ENCODE assay signal across 19 mouse cellular contexts in the genomic region with DNA sequence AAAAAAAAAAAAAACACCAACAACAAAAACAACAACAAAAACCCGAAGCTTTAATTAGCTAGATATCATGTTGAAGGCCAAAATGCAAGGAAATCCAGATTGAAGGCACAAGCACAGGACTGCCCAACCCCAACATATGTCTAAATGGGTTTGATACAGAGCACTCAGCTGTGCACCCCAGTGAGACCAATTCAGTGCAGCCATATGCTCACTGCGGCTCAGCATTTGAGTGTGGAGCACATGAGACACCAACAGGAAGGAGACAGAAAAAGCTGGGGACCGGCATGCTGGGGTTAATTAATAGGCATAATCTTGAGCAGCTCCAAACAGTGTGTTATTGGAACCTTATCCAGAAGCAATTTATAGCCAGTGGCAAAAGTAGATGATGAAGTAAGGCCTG.
DNase-seq lines count a peak whose midpoint lies in the region; ATAC-seq and TF ChIP-seq lines count a peak whose summit lies in the region.
"Had no signal": no experiment of that assay in that cellular context is flagged by ENCODE, and none has a peak within 500 bp of the region (broad histone marks: within the 10 kb centered on the region; RNA-seq: fewer than 3 reads in every experiment).

No protein-coding gene starts in this region.

- H3K4me3 ChIP-seq in forebrain, embryonic 16.5 days (replicated peaks; ENCODE audit: low read length): no peak overlapping the region
- H3K4me3 ChIP-seq in forebrain, postnatal 0 days (ENCODE audit: low read depth, low read length): no peak overlapping the region
- no peak overlapping the region for H3K4me3 ChIP-seq in midbrain, postnatal 0 days (ENCODE audit: low read depth, low read length)
- H3K4me3 ChIP-seq in midbrain, embryonic 10.5 days: no peak overlapping the region
- H3K4me3 ChIP-seq: embryonic facial prominence, embryonic 13.5 days; heart, embryonic 15.5 days; limb, embryonic 15.5 days had no signal

- no peaks in the 10 kb centered on the region for H3K9me3 ChIP-seq in forebrain, embryonic 16.5 days (ENCODE audit: control insufficient read depth, low read length)
- H3K9me3 ChIP-seq in forebrain, postnatal 0 days (ENCODE audit: low read length): no peaks in the 10 kb centered on the region
- H3K9me3 ChIP-seq in midbrain, postnatal 0 days (ENCODE audit: low read length): no peaks in the 10 kb centered on the region
- H3K9me3 ChIP-seq in midbrain, embryonic 10.5 days (replicated peaks): no peaks in the 10 kb centered on the region
- H3K9me3 ChIP-seq: embryonic facial prominence, embryonic 13.5 days; heart, embryonic 15.5 days; limb, embryonic 15.5 days had no signal

- no peak overlapping the region for H3K4me2 ChIP-seq in forebrain, embryonic 16.5 days (ENCODE audit: low read length)
- no peak overlapping the region for H3K4me2 ChIP-seq in forebrain, postnatal 0 days (ENCODE audit: low read depth)
- no peak overlapping the region for H3K4me2 ChIP-seq in midbrain, postnatal 0 days (ENCODE audit: low read depth, low read length, poor library complexity, severe bottlenecking)
- H3K4me2 ChIP-seq: embryonic facial prominence, embryonic 13.5 days; heart, embryonic 15.5 days; limb, embryonic 15.5 days had no signal

- no peaks in the 10 kb centered on the region for H3K36me3 ChIP-seq in forebrain, embryonic 16.5 days (ENCODE audit: control insufficient read depth, insufficient read depth)
- H3K36me3 ChIP-seq in forebrain, postnatal 0 days (ENCODE audit: insufficient read depth): no peaks in the 10 kb centered on the region
- no peaks in the 10 kb centered on the region for H3K36me3 ChIP-seq in midbrain, postnatal 0 days (ENCODE audit: insufficient read depth, low read length)
- H3K36me3 ChIP-seq in midbrain, embryonic 10.5 days: no peaks in the 10 kb centered on the region
- H3K36me3 ChIP-seq: embryonic facial prominence, embryonic 13.5 days; heart, embryonic 15.5 days; limb, embryonic 15.5 days had no signal

- H3K27ac ChIP-seq in forebrain, embryonic 16.5 days (ENCODE audit: low read length): no peak overlapping the region
- no peak overlapping the region for H3K27ac ChIP-seq in forebrain, postnatal 0 days (ENCODE audit: low read depth, low read length)
- no peak overlapping the region for H3K27ac ChIP-seq in midbrain, postnatal 0 days (ENCODE audit: low read depth, low read length)
- H3K27ac ChIP-seq in midbrain, embryonic 10.5 days (replicated peaks): no peak overlapping the region
- H3K27ac ChIP-seq: embryonic facial prominence, embryonic 13.5 days; heart, embryonic 15.5 days; limb, embryonic 15.5 days; macrophage had no signal

- ATAC-seq in forebrain, embryonic 16.5 days: peak; percentile 62; the same call in 1 of the 2 replicates
- ATAC-seq in forebrain, postnatal 0 days: no peak
- ATAC-seq in midbrain, postnatal 0 days (ENCODE audit: low FRiP score): no peak
- ATAC-seq in erythroblast, adult 5-6 weeks (replicated peaks; ENCODE audit: low FRiP score, poor library complexity, severe bottlenecking): no peak
- ATAC-seq: activated CD4-positive, CD25-positive, alpha-beta regulatory T cell, adult 4 months had no signal

- no peak for DNase-seq in forebrain, postnatal 0 days
- DNase-seq in midbrain, postnatal 0 days (ENCODE audit: low spot score): peak; percentile 69
- no peak for DNase-seq in midbrain, embryonic 10.5 days (ENCODE audit: low spot score)
- DNase-seq in cerebellum, postnatal 25 days: peak; percentile 74 to 78
- no peak for DNase-seq in yolk sac, embryonic 10.5 days (ENCODE audit: low spot score)
- DNase-seq: adrenal gland, postnatal 25 days; heart, adult 18-20 months; kidney, adult 9 months; lung, adult 18-20 months; midbrain, embryonic 14.5 days; spleen, adult 18-20 months; thymus, postnatal 14 days had no signal

- H3K9ac ChIP-seq in forebrain, embryonic 16.5 days (replicated peaks; ENCODE audit: low read depth, low read length): no peak overlapping the region
- no peak overlapping the region for H3K9ac ChIP-seq in forebrain, postnatal 0 days
- no peak overlapping the region for H3K9ac ChIP-seq in midbrain, postnatal 0 days (replicated peaks; ENCODE audit: low read length, poor library complexity, severe bottlenecking)
- H3K9ac ChIP-seq: embryonic facial prominence, embryonic 13.5 days; heart, embryonic 15.5 days; limb, embryonic 15.5 days had no signal

- no peak for TF ChIP-seq CTCF in forebrain, postnatal 0 days (IDR thresholded peaks at IDR 0.05; ENCODE audit: low read depth)
- TF ChIP-seq CTCF in midbrain, postnatal 0 days (IDR thresholded peaks at IDR 0.05): no peak

- no peaks in the 10 kb centered on the region for H3K27me3 ChIP-seq in forebrain, embryonic 16.5 days (replicated peaks; ENCODE audit: control insufficient read depth, insufficient read depth, low read length)
- H3K27me3 ChIP-seq in forebrain, postnatal 0 days (ENCODE audit: insufficient read depth, low read length): no peaks in the 10 kb centered on the region
- H3K27me3 ChIP-seq in midbrain, postnatal 0 days (ENCODE audit: insufficient read depth, low read length): no peaks in the 10 kb centered on the region
- H3K27me3 ChIP-seq in midbrain, embryonic 10.5 days (ENCODE audit: low read depth, poor library complexity, severe bottlenecking): no peaks in the 10 kb centered on the region
- H3K27me3 ChIP-seq: embryonic facial prominence, embryonic 13.5 days; heart, embryonic 15.5 days; limb, embryonic 15.5 days had no signal

- 58% methylated on average over 3 of the region's 3 CpGs for WGBS in forebrain, embryonic 16.5 days
- 61% methylated on average over 3 of the region's 3 CpGs for WGBS in forebrain, postnatal 0 days
- 78% methylated on average over 3 of the region's 3 CpGs for WGBS in midbrain, postnatal 0 days
- WGBS in midbrain, embryonic 10.5 days: 87% methylated on average over 3 of the region's 3 CpGs

- 0 out of 2 replicates have a peak, but pooled peaks cover 2% of the 10 kb centered on the region for H3K4me1 ChIP-seq in forebrain, embryonic 16.5 days (replicated peaks; ENCODE audit: control insufficient read depth, insufficient read depth, low read length)
- H3K4me1 ChIP-seq in forebrain, postnatal 0 days (ENCODE audit: insufficient read depth): no peaks in the 10 kb centered on the region
- H3K4me1 ChIP-seq in midbrain, postnatal 0 days (ENCODE audit: insufficient read depth, low read length): no peaks in the 10 kb centered on the region
- peaks cover 9% of the 10 kb centered on the region; the same call in 1 of the 2 replicates for H3K4me1 ChIP-seq in midbrain, embryonic 10.5 days
- H3K4me1 ChIP-seq: embryonic facial prominence, embryonic 13.5 days; heart, embryonic 15.5 days; limb, embryonic 15.5 days had no signal

Comparison
In these comparisons a context has a peak if more than half of its experiments do, and no peak if none do; other contexts are left out.
1. DNase-seq: peak in midbrain, postnatal 0 days (single experiment) and cerebellum, postnatal 25 days (2 of 2); none in forebrain, postnatal 0 days (single experiment), midbrain, embryonic 10.5 days (single experiment) and yolk sac, embryonic 10.5 days (single experiment).